Mouse (Mus musculus) cerebellum, adult (tissue): ENCODE data around the gene Ldlrad3.

Source experiments
- ATAC-seq: cut with Nextera tagmentation; 2 replicates; pipeline ENCODE4 v1.9.2; 2017; ENCODE audit warnings: mild to moderate bottlenecking, moderate library complexity, mixed read lengths; ENCODE audit not compliant: insufficient number of reproducible peaks, low FRiP score, low TSS enrichment

Ldlrad3 gene

DNA sequence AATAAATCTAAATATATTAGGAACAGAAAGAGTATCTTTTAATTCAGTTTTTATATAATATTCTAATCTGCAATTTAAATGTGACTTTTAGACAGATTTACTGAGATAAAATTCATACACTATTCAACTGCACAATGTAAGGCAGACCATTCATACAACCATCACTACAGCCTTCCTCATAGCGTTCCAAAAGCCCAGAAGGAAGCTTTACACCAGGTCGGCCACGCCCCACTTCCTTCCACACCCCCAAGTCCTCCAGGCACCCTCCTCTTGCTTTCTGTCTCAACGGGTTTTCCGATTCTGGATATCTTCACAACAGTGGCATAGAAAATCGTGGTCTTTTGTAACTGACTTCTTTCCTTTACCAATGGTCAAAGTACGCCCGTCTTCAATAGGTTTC, 39.8 kb downstream of the Ldlrad3 start:
- no peak for ATAC-seq

DNA sequence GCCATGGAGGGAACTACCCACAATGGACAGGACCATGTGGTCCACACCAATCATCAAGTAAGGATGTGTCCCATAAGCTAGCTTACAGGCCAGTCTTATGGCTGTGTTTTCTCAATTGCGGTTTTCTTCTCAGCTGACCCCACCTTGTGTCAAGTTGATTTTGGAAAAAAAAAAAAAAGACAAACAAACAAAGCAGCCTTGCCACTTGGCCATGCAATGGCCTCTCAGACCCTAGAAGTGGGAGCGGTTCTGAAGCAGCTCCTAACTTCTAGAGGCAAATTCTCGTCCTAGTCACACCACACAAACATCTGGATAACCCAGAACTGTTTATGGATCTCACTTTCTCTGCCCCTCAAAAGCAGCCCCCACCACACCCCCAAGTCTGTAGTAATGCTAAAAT, 41.1 kb downstream of the Ldlrad3 start:
- no peak for ATAC-seq

- no peak for ATAC-seq
Observed at GRCm38 (mm10) chr2:102144311-102144710, 41.9 kb downstream of the Ldlrad3 start.

GRCm38 (mm10) chr2:102142654-102143271, 43.4 kb downstream of the Ldlrad3 start:
- no peak for ATAC-seq

DNA sequence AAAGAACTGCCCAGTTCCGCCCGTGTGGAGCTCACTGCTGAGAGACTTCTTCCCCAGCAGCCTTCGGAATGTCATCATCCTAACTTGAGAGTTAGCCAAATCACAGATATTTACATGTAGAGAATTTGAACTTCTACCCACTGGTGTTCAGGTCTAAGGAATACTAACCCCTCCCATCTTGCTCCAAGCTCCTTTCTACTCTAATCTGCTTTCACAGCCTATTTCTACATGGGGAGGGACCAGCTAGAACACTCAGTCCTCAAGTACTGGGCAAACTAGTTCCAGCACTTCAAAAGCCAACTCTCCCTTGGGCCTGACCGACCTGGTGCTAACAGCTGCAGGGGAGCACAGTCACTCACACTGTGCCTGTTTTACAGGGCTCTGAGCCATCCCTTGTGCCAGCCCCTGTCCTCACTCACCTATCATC, 44.0 kb downstream of the Ldlrad3 start:
- no peak for ATAC-seq

DNA sequence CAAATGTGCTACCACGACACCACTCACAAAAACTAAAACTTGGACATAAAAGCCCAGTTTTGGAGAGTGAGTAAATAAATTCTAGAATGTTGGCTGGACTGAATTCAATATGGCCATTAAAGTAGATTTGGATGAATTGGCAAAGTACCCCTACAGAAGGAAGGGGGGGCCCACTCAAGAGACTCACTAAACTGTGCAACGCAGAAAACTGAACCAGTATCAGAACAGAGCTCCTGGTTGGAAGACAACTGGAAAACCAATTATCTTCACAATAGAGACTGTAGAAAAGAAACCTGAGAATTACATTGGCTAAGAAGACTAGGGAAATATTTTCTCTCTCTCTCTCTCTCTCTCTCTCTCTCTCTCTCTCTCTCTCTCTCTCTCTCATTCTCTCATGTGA, 45.0 kb downstream of the Ldlrad3 start:
- ATAC-seq: no peak

- ATAC-seq: no peak
Observed at GRCm38 (mm10) chr2:102137922-102138321, 48.3 kb downstream of the Ldlrad3 start.

- no peak for ATAC-seq
Observed at GRCm38 (mm10) chr2:102136184-102136583, 50.0 kb downstream of the Ldlrad3 start.

- peak; percentile 81 for ATAC-seq
Observed at GRCm38 (mm10) chr2:102134510-102135262, 51.5 kb downstream of the Ldlrad3 start.

DNA sequence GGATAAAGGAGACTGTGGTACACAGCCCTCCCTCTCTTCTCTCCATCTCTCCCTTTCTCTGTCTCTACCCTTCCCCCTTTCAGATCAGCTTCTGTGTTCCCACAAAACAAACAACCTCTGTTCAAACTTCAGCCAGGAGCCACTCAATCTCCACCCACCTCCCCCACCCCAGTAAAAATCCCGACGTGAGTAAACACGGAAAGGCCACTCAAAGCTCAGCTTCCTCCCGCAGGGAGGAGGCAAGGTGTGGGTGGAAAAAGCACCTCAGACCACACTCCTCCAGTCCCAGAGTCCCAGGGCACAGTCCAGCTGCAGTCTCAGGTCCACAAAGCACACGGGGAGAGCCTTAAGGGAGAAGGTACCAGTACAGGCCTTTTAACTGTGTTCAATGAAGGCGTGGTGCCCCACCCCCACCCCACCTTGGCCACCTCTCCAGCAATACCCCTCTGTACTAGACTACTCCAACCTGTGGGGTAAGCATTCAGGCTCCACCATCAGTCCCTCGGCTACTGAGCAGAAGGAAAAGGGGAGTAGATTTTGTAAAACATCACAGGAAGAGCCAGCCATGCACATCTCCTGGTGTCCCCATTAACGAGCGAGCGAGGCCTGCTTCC, 53.1 kb downstream of the Ldlrad3 start:
- ATAC-seq: no peak

GRCm38 (mm10) chr2:102130198-102130845, 55.9 kb downstream of the Ldlrad3 start:
- ATAC-seq: peak; percentile 63; the same call in 1 of the 2 replicates

- ATAC-seq: no peak
Observed at GRCm38 (mm10) chr2:102129235-102129634, 57.0 kb downstream of the Ldlrad3 start.

GRCm38 (mm10) chr2:102128500-102129030, 57.6 kb downstream of the Ldlrad3 start:
- ATAC-seq: no peak

DNA sequence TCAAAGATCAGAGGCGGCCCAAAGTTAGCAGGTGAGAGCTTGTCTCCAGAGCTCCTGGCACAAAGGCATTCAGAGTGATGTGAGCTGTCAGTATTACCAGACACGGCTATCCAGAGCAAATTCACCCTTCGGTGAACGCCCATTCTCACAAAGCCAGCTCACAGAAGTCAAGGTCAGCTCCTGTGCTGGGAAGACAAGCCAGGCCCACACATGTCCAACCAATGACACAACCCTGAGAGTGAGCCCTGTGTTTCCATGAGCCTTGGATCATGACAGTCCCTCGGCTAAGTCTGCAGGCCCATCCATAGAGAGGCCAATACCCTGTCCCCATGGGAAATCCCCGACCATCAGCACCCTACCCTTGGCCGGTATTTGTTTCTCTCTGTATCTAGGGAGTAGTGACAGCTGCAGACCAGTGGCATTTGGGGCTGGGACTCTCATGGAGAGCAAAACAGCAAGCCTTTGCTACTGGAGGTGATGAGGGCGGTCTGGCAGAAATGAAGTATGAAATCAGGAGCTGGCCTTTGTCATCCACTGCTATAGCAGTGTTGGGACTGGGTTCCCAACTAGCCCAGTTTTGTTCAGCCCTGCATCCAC, 58.3 kb downstream of the Ldlrad3 start:
- ATAC-seq: no peak

- ATAC-seq: no peak
Observed at GRCm38 (mm10) chr2:102127221-102127620, 59.0 kb downstream of the Ldlrad3 start.

- no peak for ATAC-seq
Observed at GRCm38 (mm10) chr2:102126076-102126475, 60.1 kb downstream of the Ldlrad3 start.

GRCm38 (mm10) chr2:102125042-102125441, 61.1 kb downstream of the Ldlrad3 start:
- no peak for ATAC-seq

DNA sequence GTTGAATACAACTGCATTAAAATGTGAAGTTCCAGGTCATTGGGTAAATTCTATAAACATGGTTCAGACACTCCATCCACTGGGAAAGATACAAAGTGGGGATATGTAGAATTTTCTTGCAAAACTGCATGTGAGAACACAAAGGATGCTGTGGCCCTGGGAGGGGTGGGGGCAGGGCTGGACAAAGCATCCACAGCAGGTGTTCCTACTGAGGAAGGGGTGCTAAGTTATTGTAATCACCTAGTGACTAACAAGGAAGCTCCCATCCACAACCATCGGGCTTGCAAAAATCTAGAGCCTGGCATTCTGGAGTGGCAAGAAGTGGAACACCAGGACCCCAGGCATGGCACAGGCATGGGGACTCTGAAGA, 64.1 kb downstream of the Ldlrad3 start:
- no peak for ATAC-seq

DNA sequence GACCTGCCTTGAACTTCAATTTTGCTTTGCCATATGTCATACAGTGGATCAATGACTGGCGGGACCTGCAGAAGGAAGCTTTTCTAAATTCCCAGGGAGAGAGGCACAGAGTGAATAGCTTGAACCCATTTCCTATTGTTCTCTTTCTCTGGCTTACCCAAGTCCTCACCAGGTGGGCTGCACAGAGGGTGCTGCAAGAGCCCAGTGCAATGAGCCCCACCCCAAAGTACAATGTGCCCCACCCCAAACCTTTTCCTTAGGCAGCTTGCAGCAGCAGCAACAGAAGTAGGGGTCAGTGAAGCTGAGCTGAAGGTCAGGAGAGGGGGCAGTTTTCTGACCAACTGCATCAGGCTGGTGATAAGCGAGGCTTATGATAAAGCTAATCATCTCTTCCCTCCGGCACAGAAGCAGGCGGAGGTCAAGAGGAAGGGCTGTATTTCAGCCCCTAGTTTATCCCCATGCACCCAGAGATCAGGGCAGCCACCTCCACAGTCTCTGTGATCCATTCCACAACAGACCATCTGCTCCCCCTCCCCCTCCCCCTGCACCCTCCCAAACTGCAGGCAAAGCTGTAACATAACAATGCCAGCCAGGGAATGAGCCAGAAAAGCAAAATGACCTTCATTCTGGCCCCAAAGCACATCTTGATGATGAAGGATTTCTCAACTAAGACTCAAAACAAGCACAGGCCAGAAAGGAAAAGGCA, 64.6 kb downstream of the Ldlrad3 start:
- peak; percentile 58 for ATAC-seq
